13 mouse cellular contexts compared by ENCODE assay signal in genomic region chr6:136150064-136150463, GRCm38 (mm10). TPM values are rescaled to one million over a fixed set of nuclear protein-coding genes. Genes with fewer than 3 reads are reported as not detected.
DNase-seq lines count a peak whose midpoint lies in the region; ATAC-seq and TF ChIP-seq lines count a peak whose summit lies in the region.
"Had no signal": no experiment of that assay in that cellular context is flagged by ENCODE, and none has a peak within 500 bp of the region (broad histone marks: within the 10 kb centered on the region; RNA-seq: fewer than 3 reads in every experiment).

No protein-coding gene starts in this region.

- no peak for TF ChIP-seq CTCF in lung, postnatal 0 days (IDR thresholded peaks at IDR 0.05)

- H3K9ac ChIP-seq in ES-E14 (ENCODE audit: insufficient read depth, low read depth, low read length, poor library complexity, severe bottlenecking) = no peak overlapping the region
- no peak overlapping the region for H3K9ac ChIP-seq in forebrain, embryonic 13.5 days
- no peak overlapping the region for H3K9ac ChIP-seq in lung, postnatal 0 days (replicated peaks; ENCODE audit: low read depth)

- no peak for TF ChIP-seq EP300 in lung, postnatal 0 days (IDR thresholded peaks at IDR 0.05)

- no peak overlapping the region for H3K4me2 ChIP-seq in forebrain, embryonic 13.5 days
- no peak overlapping the region for H3K4me2 ChIP-seq in lung, postnatal 0 days (replicated peaks; ENCODE audit: low read depth, low read length)

- no peaks in the 10 kb centered on the region for H3K9me3 ChIP-seq in ES-E14 (ENCODE audit: control insufficient read depth, insufficient read depth, low read depth, low read length)
- no peaks in the 10 kb centered on the region for H3K9me3 ChIP-seq in forebrain, embryonic 13.5 days (replicated peaks)
- no peaks in the 10 kb centered on the region for H3K9me3 ChIP-seq in midbrain, embryonic 10.5 days (replicated peaks)
- H3K9me3 ChIP-seq in lung, postnatal 0 days (ENCODE audit: low read length) = no peaks in the 10 kb centered on the region
- H3K9me3 ChIP-seq: heart, embryonic 10.5 days had no signal

- H3K27ac ChIP-seq in ES-E14 (ENCODE audit: insufficient read depth, low read depth, low read length, poor library complexity, severe bottlenecking) = 0 out of 2 replicates have a peak overlapping the region, but pooled peaks have one; percentile 18
- peak overlapping the region; percentile 59 for H3K27ac ChIP-seq in forebrain, embryonic 13.5 days
- peak overlapping the region; percentile 55 for H3K27ac ChIP-seq in midbrain, embryonic 10.5 days (replicated peaks)
- no peak overlapping the region for H3K27ac ChIP-seq in lung, postnatal 0 days (ENCODE audit: low read length)
- H3K27ac ChIP-seq: heart, embryonic 10.5 days had no signal

- peak; percentile 4 for DNase-seq in kidney, adult 11 months
- DNase-seq in kidney, postnatal 4 days = no peak
- peak; percentile 56 for DNase-seq in ES-E14 (ENCODE audit: low read depth, low spot score)
- DNase-seq in midbrain, embryonic 10.5 days (ENCODE audit: low spot score) = no peak
- no peak for DNase-seq in cerebellum, adult 9-11 months
- no peak for DNase-seq in retina, postnatal 1 day
- DNase-seq in lung, postnatal 0 days (ENCODE audit: low spot score) = no peak
- DNase-seq: adrenal gland, postnatal 10 days; spleen, adult 18-20 months had no signal

- ATAC-seq in forebrain, embryonic 13.5 days = peak; percentile 91
- ATAC-seq in lung, postnatal 0 days = no peak
- ATAC-seq: Patski had no signal

- H3K27me3 ChIP-seq in forebrain, embryonic 13.5 days = no peaks in the 10 kb centered on the region
- no peaks in the 10 kb centered on the region for H3K27me3 ChIP-seq in midbrain, embryonic 10.5 days (ENCODE audit: low read depth, poor library complexity, severe bottlenecking)
- H3K27me3 ChIP-seq in lung, postnatal 0 days (replicated peaks; ENCODE audit: insufficient read depth, low read length) = no peaks in the 10 kb centered on the region
- H3K27me3 ChIP-seq: Patski had no signal

- H3K36me3 ChIP-seq in ES-E14 (ENCODE audit: control insufficient read depth, insufficient read depth, low read length, poor library complexity, severe bottlenecking) = no peaks in the 10 kb centered on the region
- H3K36me3 ChIP-seq in forebrain, embryonic 13.5 days (ENCODE audit: poor library complexity, severe bottlenecking) = no peaks in the 10 kb centered on the region
- no peaks in the 10 kb centered on the region for H3K36me3 ChIP-seq in midbrain, embryonic 10.5 days
- no peaks in the 10 kb centered on the region for H3K36me3 ChIP-seq in lung, postnatal 0 days (ENCODE audit: insufficient read depth, low read length)
- H3K36me3 ChIP-seq: heart, embryonic 10.5 days had no signal

- in situ Hi-C loops in ES-E14 (cut with MboI; ENCODE audit: low sequenced_read_pairs in 2 of 2, unreplicated experiment in 2 of 2) = no loop called here

- no peak overlapping the region for H3K4me3 ChIP-seq in ES-E14 (ENCODE audit: insufficient read depth in 1 of 2, low read depth in 1 of 2, low read length in 2 of 2, poor library complexity in 1 of 2, severe bottlenecking in 1 of 2)
- no peak overlapping the region for H3K4me3 ChIP-seq in forebrain, embryonic 13.5 days
- no peak overlapping the region for H3K4me3 ChIP-seq in midbrain, embryonic 10.5 days
- no peak overlapping the region for H3K4me3 ChIP-seq in lung, postnatal 0 days (ENCODE audit: low read depth, low read length)
- H3K4me3 ChIP-seq: heart, embryonic 10.5 days had no signal

- 23% methylated on average over 5 of the region's 6 CpGs for WGBS in forebrain, embryonic 13.5 days
- 33% methylated on average over 6 of the region's 6 CpGs for WGBS in midbrain, embryonic 10.5 days
- WGBS in lung, postnatal 0 days = 64% methylated on average over 5 of the region's 6 CpGs

- peaks cover 0 to 3% of the 10 kb centered on the region in 2 experiments; a peak in 2 of 4 replicates for H3K4me1 ChIP-seq in ES-E14 (ENCODE audit: control insufficient read depth in 2 of 2, insufficient read depth in 2 of 2, low read length in 2 of 2, poor library complexity in 1 of 2)
- peaks cover 18% of the 10 kb centered on the region for H3K4me1 ChIP-seq in forebrain, embryonic 13.5 days
- peaks cover 9% of the 10 kb centered on the region for H3K4me1 ChIP-seq in midbrain, embryonic 10.5 days
- H3K4me1 ChIP-seq in lung, postnatal 0 days (ENCODE audit: insufficient read depth, low read depth, low read length) = no peaks in the 10 kb centered on the region
- H3K4me1 ChIP-seq: heart, embryonic 10.5 days had no signal

TF ChIP-seq in ES-E14, 5 proteins besides CTCF, POLR2A, EP300 and RAD21:
- no peak for TF ChIP-seq MAFK (IDR thresholded peaks at IDR 0.05; ENCODE audit: insufficient read depth, low read depth, low read length)
- TF ChIP-seq ZC3H11A (IDR thresholded peaks at IDR 0.05; ENCODE audit: borderline replicate concordance, low read depth, low read length) = no peak
- TF ChIP-seq HCFC1 (IDR thresholded peaks at IDR 0.05; ENCODE audit: borderline replicate concordance, insufficient read depth, low read length) = no peak
- no peak for TF ChIP-seq ZNF384 (IDR thresholded peaks at IDR 0.05; ENCODE audit: low read depth, low read length)
- no peak for TF ChIP-seq CHD2 (IDR thresholded peaks at IDR 0.05; ENCODE audit: low read depth, low read length)

RNA-seq across cellular contexts. Expression of gene Grin2b, which starts 23.2 kb away (rescaled TPM):
- total RNA-seq in ES-E14 (2012; rRNA removed) = 0.32 and 1.2 TPM in 2 replicates
- polyA plus RNA-seq in forebrain, embryonic 13.5 days (2015; fragmentation: Nextera tagmentation; extraction: Ambion mirVana) = 34.9 and 44.5 TPM in 2 replicates
- polyA plus RNA-seq in midbrain, embryonic 10.5 days (2016; fragmentation: Nextera tagmentation; extraction: Ambion mirVana) = 0.09 and 1.4 TPM in 2 replicates
- polyA plus RNA-seq in lung, postnatal 0 days (2015; fragmentation: Nextera tagmentation; extraction: Ambion mirVana) = 0.50 and 0.60 TPM in 2 replicates
- polyA plus RNA-seq: Patski; urinary bladder, adult 2 months had no signal

Comparison
In these comparisons a context has a peak if more than half of its experiments do, and no peak if none do; other contexts are left out.
1. DNase-seq: peak in kidney, adult 11 months (single experiment) and ES-E14 (single experiment); none in kidney, postnatal 4 days (0 of 2), midbrain, embryonic 10.5 days (single experiment), cerebellum, adult 9-11 months (single experiment), retina, postnatal 1 day (single experiment) and lung, postnatal 0 days (single experiment).
2. RNA of gene Grin2b, which starts 23.2 kb away (polyA plus RNA-seq): 34.9 to 44.5 TPM in forebrain, embryonic 13.5 days; 0.50 to 0.60 TPM in lung, postnatal 0 days and 0.09 to 1.4 TPM in midbrain, embryonic 10.5 days; every median in the first group is over 10 times any median in the second.